Mouse (Mus musculus) 416B (cell line): ENCODE measurements at regions not wholly inside any gene's neighbourhood (a gene's known extent, or its start where the extent isn't known, plus 50 kb on each side); places are given as distances from the start of the nearest gene placed in this dataset.
A peak's percentile ranks its signal among the peaks of the same experiment; 100 is the strongest.
"Not testable (repeated sequence)": the region's sequence is repeated elsewhere in the genome, so short reads cannot be mapped to it uniquely, and the experiment has no call there.

Source experiments
- DNase-seq: peaks from one replicate; pipeline ENCODE4 v3.0.0; 2011; ENCODE audit warnings: low read depth

- DNase-seq = no peak
These were observed 54.4 kb upstream of the Tcf12 start for GRCm38 (mm10) chr9:72166084-72166483.

GRCm38 (mm10) chr9:72166611-72167010 lies 54.9 kb upstream of the Tcf12 start:
- no peak for DNase-seq

GRCm38 (mm10) chr9:72169231-72169630 lies 57.6 kb upstream of the Tcf12 start:
- DNase-seq = no peak

GRCm38 (mm10) chr9:72169728-72170188 lies 58.1 kb upstream of the Tcf12 start:
- peak; percentile 60 for DNase-seq

- no peak for DNase-seq
These were observed 58.6 kb upstream of the Tcf12 start for GRCm38 (mm10) chr9:72170235-72170634.

- no peak for DNase-seq
These were observed 60.7 kb upstream of the Tcf12 start for GRCm38 (mm10) chr9:72172331-72172730.

GRCm38 (mm10) chr9:72180972-72181371 lies 69.3 kb upstream of the Tcf12 start:
- no peak for DNase-seq

GRCm38 (mm10) chr9:72183336-72183735 lies 71.7 kb upstream of the Tcf12 start:
- DNase-seq = no peak

GRCm38 (mm10) chr9:72183925-72184324 lies 72.3 kb upstream of the Tcf12 start:
- no peak for DNase-seq

GRCm38 (mm10) chr9:72189867-72190266 lies 78.2 kb upstream of the Tcf12 start:
- no peak for DNase-seq

- no peak for DNase-seq
These were observed 79.0 kb upstream of the Tcf12 start for GRCm38 (mm10) chr9:72190631-72191030.

- DNase-seq = no peak
These were observed 79.4 kb upstream of the Tcf12 start for GRCm38 (mm10) chr9:72191091-72191490.

GRCm38 (mm10) chr9:72192051-72192952 lies 80.6 kb upstream of the Tcf12 start:
- DNase-seq = peak; percentile 84

GRCm38 (mm10) chr9:72192953-72193337 lies 81.3 kb upstream of the Tcf12 start:
- not testable (repeated sequence) for DNase-seq

GRCm38 (mm10) chr9:72195348-72195747 lies 79.3 kb upstream of the Zfp280d start:
- no peak for DNase-seq

- no peak for DNase-seq
These were observed 77.9 kb upstream of the Zfp280d start for GRCm38 (mm10) chr9:72196626-72197330.

GRCm38 (mm10) chr9:72197331-72197732 lies 77.3 kb upstream of the Zfp280d start:
- DNase-seq = no peak

- DNase-seq = no peak
These were observed 75.7 kb upstream of the Zfp280d start for GRCm38 (mm10) chr9:72198976-72199375.

GRCm38 (mm10) chr9:72204357-72204905 lies 70.2 kb upstream of the Zfp280d start:
- DNase-seq = no peak

- no peak for DNase-seq
These were observed 68.8 kb upstream of the Zfp280d start for GRCm38 (mm10) chr9:72205815-72206214.

GRCm38 (mm10) chr9:72206911-72207310 lies 67.7 kb upstream of the Zfp280d start:
- DNase-seq = no peak

GRCm38 (mm10) chr9:72208296-72208695 lies 66.4 kb upstream of the Zfp280d start:
- no peak for DNase-seq
